Mouse (Mus musculus) c-Kit-positive CD71-positive TER-119-negative erythroid progenitor cells, embryonic 14.5 days (primary cell): Measurements from ENCODE around the gene Tubd1.
A peak's percentile ranks its signal among the peaks of the same experiment; 100 is the strongest.

Experiments
- DNase-seq: peaks from one replicate; pipeline ENCODE4 v3.0.0-alpha.2; 2013; ENCODE audit warnings: low read depth

Gene Tubd1

GRCm38 (mm10) chr11:86583990-86584897, 39.5 kb downstream of the Tubd1 start:
- no peak for DNase-seq

GRCm38 (mm10) chr11:86584898-86585597, 40.3 kb downstream of the Tubd1 start:
- no peak for DNase-seq

- DNase-seq = no peak
Observed at GRCm38 (mm10) chr11:86585598-86585984, 40.8 kb downstream of the Tubd1 start.

- no peak for DNase-seq
Observed at GRCm38 (mm10) chr11:86586177-86586867, 41.5 kb downstream of the Tubd1 start.

- DNase-seq = peak; percentile 90
Observed at GRCm38 (mm10) chr11:86586868-86587792, 42.3 kb downstream of the Tubd1 start.

- DNase-seq = no peak
Observed at GRCm38 (mm10) chr11:86587830-86588229, 43.0 kb downstream of the Tubd1 start.

- DNase-seq = no peak
Observed at GRCm38 (mm10) chr11:86588583-86589298, 44.0 kb downstream of the Tubd1 start.

GRCm38 (mm10) chr11:86590066-86590465, 45.3 kb downstream of the Tubd1 start:
- DNase-seq = no peak

GRCm38 (mm10) chr11:86590579-86590978, 45.8 kb downstream of the Tubd1 start:
- DNase-seq = no peak

GRCm38 (mm10) chr11:86591301-86591845, 46.6 kb downstream of the Tubd1 start:
- DNase-seq = no peak

GRCm38 (mm10) chr11:86591931-86592616, 47.3 kb downstream of the Tubd1 start:
- no peak for DNase-seq

GRCm38 (mm10) chr11:86592993-86593392, 48.2 kb downstream of the Tubd1 start:
- no peak for DNase-seq

- no peak for DNase-seq
Observed at GRCm38 (mm10) chr11:86593443-86593842, 48.7 kb downstream of the Tubd1 start.

- no peak for DNase-seq
Observed at GRCm38 (mm10) chr11:86594188-86594876, 49.5 kb downstream of the Tubd1 start.

- no peak for DNase-seq
Observed at GRCm38 (mm10) chr11:86595366-86595765, 50.6 kb downstream of the Tubd1 start.

GRCm38 (mm10) chr11:86596187-86596960, 51.6 kb downstream of the Tubd1 start:
- no peak for DNase-seq

- no peak for DNase-seq
Observed at GRCm38 (mm10) chr11:86596976-86597375, 52.2 kb downstream of the Tubd1 start.

- no peak for DNase-seq
Observed at GRCm38 (mm10) chr11:86598154-86598553, 53.4 kb downstream of the Tubd1 start.
